Mouse (Mus musculus) liver, embryonic 15.5 days (tissue): Measurements from ENCODE around the gene Eps8l3. TPM values are rescaled to one million over a fixed set of nuclear protein-coding genes. Genes with fewer than 3 reads are reported as not detected.
"Not testable (repeated sequence)": the region's sequence is repeated elsewhere in the genome, so short reads cannot be mapped to it uniquely, and the experiment has no call there.

Source experiments
- ATAC-seq: fragments of 200-750 bp; cut with Nextera tagmentation; 2 replicates; pipeline ENCODE4 v1.8.0; 2017; ENCODE audit warnings: moderate number of reproducible peaks, mild to moderate bottlenecking, moderate library complexity; ENCODE audit not compliant: insufficient read depth
- H3K27ac ChIP-seq: fragments of 300-500 bp; sonication (generic); replicated peaks from 2 replicates; pipeline ENCODE4 v1.5.1; 2015; ENCODE audit warnings: mild to moderate bottlenecking, inconsistent platforms
- H3K27me3 ChIP-seq: fragments of 300-500 bp; sonication (generic); 2 replicates; pipeline ENCODE4 v1.6.1; 2015; ENCODE audit warnings: mild to moderate bottlenecking, inconsistent platforms
- H3K36me3 ChIP-seq: fragments of 300-500 bp; sonication (generic); replicated peaks from 2 replicates; pipeline ENCODE4 v1.6.1; 2015; ENCODE audit warnings: moderate library complexity, mild to moderate bottlenecking, inconsistent platforms
- H3K4me1 ChIP-seq: fragments of 300-500 bp; sonication (generic); replicated peaks from 2 replicates; pipeline ENCODE4 v1.6.1; 2015; ENCODE audit warnings: inconsistent platforms
- H3K4me2 ChIP-seq: fragments of 300-500 bp; sonication (generic); 2 replicates; pipeline ENCODE4 v1.6.1; 2015; ENCODE audit warnings: moderate library complexity, mild to moderate bottlenecking, inconsistent platforms
- H3K4me3 ChIP-seq: fragments of 300-500 bp; sonication (generic); replicated peaks from 2 replicates; pipeline ENCODE4 v1.5.1; 2015; ENCODE audit warnings: mild to moderate bottlenecking, inconsistent platforms
- H3K9ac ChIP-seq: fragments of 300-500 bp; sonication (generic); 2 replicates; pipeline ENCODE4 v1.6.1; 2015; ENCODE audit warnings: moderate library complexity, mild to moderate bottlenecking, inconsistent platforms
- H3K9me3 ChIP-seq: fragments of 300-500 bp; sonication (generic); replicated peaks from 2 replicates; pipeline ENCODE4 v1.6.1; 2016; ENCODE audit warnings: inconsistent platforms
- WGBS: fragments of 180-500 bp; shearing (Covaris S2); methylation state at CpG from one replicate; pipeline ENCODE4 v1.1.7; 2015; ENCODE audit warnings: mixed read lengths; ENCODE audit not compliant: insufficient replicate concordance; 5-methylcytosine and 5-hydroxymethylcytosine counted together
- polyA plus RNA-seq: library from polyadenylated mRNA; unstranded; fragments of >200 nt; fragmentation: Nextera tagmentation; extraction: Ambion mirVana; gene quantifications from 2 replicates; pipeline ENCODE4 v1.2.1, GENCODE M21; 2015

Eps8l3 gene
- polyA plus RNA-seq, 1 experiment from 2014 or later = not detected

GRCm38 (mm10) chr3:107869097-107869496, 7.9 kb upstream of the Eps8l3 start:
- Histone ChIP-seq H3K4me2 (no peak overlapping the region), H3K9ac (no peak overlapping the region), H3K27me3 (no peaks in the 10 kb centered on the region), H3K4me1 (peaks cover 16% of the 10 kb centered on the region), H3K27ac (no peak overlapping the region), H3K9me3 (no peaks in the 10 kb centered on the region), H3K36me3 (no peaks in the 10 kb centered on the region), H3K4me3 (no peak overlapping the region)
- ATAC-seq = no peak
- 66% methylated on average over 7 of the region's 7 CpGs for WGBS

- no peak overlapping the region for H3K27ac ChIP-seq
These were observed 7.1 kb upstream of the Eps8l3 start for GRCm38 (mm10) chr3:107869925-107870324.

GRCm38 (mm10) chr3:107873335-107874251, 3.4 kb upstream of the Eps8l3 start:
- no peak overlapping the region for H3K4me2 ChIP-seq
- H3K9me3 ChIP-seq = no peaks in the 10 kb centered on the region
- no peak overlapping the region for H3K27ac ChIP-seq
- peaks cover 7% of the 10 kb centered on the region; the same call in 1 of the 2 replicates for H3K4me1 ChIP-seq
- no peak overlapping the region for H3K4me3 ChIP-seq
- peak; percentile 28; the same call in 1 of the 2 replicates for ATAC-seq
- no peaks in the 10 kb centered on the region for H3K36me3 ChIP-seq
- no peak overlapping the region for H3K9ac ChIP-seq
- 64% methylated on average over 24 of the region's 24 CpGs for WGBS
- no peaks in the 10 kb centered on the region for H3K27me3 ChIP-seq

More at GRCm38 (mm10) chr3:107869925-107870324, 7.1 kb upstream of the Eps8l3 start:
- Histone ChIP-seq H3K4me2 (no peak overlapping the region), H3K27me3 (no peaks in the 10 kb centered on the region), H3K36me3 (no peaks in the 10 kb centered on the region), H3K9ac (no peak overlapping the region), H3K4me1 (peaks cover 14% of the 10 kb centered on the region), H3K4me3 (no peak overlapping the region), H3K9me3 (no peaks in the 10 kb centered on the region)
- 66% methylated on average over 4 of the region's 4 CpGs for WGBS
- no peak for ATAC-seq

DNA sequence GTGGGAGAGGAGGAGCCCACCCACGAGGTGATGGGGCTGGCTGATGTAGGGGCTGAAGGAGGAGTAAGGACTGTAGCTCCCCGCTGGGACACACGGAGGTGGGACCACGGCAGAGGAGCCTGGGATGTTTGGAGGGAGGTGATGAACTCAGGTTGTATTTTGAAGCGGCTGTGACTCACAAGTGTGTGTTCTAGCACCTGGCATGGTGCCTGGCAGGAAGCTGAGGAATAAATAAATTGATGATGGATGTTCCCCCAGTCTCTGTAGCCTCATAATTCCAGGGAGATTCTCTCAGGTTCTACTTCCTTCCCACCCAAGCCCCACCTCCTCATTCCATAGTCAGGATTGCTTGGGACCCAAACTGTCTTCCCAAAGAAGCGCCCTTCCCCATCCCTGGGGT, 1.8 kb upstream of the Eps8l3 start:
- Histone ChIP-seq H3K9me3 (no peaks in the 10 kb centered on the region), H3K27ac (no peak overlapping the region), H3K4me1 (peaks cover 11% of the 10 kb centered on the region; the same call in 1 of the 2 replicates), H3K36me3 (no peaks in the 10 kb centered on the region), H3K4me3 (no peak overlapping the region), H3K4me2 (no peak overlapping the region), H3K9ac (no peak overlapping the region), H3K27me3 (no peaks in the 10 kb centered on the region)
- 61% methylated on average over 6 of the region's 6 CpGs for WGBS
- no peak for ATAC-seq

- Histone ChIP-seq H3K4me2 (no peak overlapping the region), H3K9ac (no peak overlapping the region), H3K27ac (no peak overlapping the region), H3K36me3 (no peaks in the 10 kb centered on the region), H3K9me3 (no peaks in the 10 kb centered on the region), H3K27me3 (no peaks in the 10 kb centered on the region), H3K4me3 (no peak overlapping the region), H3K4me1 (peaks cover 11% of the 10 kb centered on the region; the same call in 1 of the 2 replicates)
- WGBS = 54% methylated on average over 12 of the region's 12 CpGs
- no peak for ATAC-seq
These were observed 1.0 kb downstream of the Eps8l3 start for GRCm38 (mm10) chr3:107877747-107878736.

DNA sequence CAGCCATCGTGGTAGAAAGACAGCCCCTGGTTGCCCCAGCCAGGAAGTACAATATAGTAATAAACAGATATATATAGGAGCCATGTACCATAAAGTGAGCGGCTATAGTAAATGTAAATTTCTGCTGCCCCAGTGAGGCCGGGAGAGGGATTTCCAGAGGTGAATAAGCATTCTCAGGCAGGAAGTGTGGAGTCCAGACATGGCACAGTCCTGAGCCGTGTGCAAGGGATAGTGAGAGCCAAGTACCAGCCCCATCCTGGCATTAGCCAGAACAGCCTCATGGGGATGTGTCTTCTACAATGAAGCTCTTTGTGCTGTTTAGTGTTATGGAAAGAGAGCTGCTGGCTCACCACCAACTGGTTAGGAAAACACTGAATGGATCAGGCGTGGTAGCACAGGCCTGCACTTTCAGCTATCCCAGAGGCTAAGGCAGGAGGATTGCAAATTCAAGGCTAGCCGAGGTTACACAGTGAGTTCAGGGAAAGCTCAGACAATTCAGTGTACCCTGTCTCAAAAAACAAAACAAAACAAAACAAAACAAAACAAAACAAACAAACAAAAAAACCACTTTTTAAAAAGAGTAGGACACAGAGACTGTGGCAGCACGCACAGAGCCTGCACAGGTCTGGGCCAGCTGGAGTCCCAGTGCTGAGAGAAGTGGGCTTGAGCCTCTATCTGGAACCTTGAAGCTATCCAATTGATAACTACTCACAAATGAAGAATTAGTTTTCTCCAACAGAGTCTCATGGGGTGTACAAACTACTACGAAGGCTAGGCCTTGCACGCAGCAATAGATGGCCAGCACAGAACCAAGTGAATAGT, 10.9 kb downstream of the Eps8l3 start:
- Histone ChIP-seq H3K4me1 (no peaks in the 10 kb centered on the region), H3K27ac (no peak overlapping the region), H3K9me3 (no peaks in the 10 kb centered on the region), H3K4me3 (no peak overlapping the region), H3K36me3 (no peaks in the 10 kb centered on the region), H3K9ac (no peak overlapping the region), H3K27me3 (no peaks in the 10 kb centered on the region), H3K4me2 (no peak overlapping the region)
- 68% methylated on average over 9 of the region's 9 CpGs for WGBS
- ATAC-seq = no peak

- H3K4me3 ChIP-seq, ATAC-seq, H3K27ac ChIP-seq, H3K9ac ChIP-seq, H3K4me2 ChIP-seq, H3K9me3 ChIP-seq, H3K27me3 ChIP-seq, H3K36me3 ChIP-seq, H3K4me1 ChIP-seq: not testable (repeated sequence)
- 65% methylated on average over 2 of the region's 2 CpGs for WGBS
These were observed 12.2 kb downstream of the Eps8l3 start for GRCm38 (mm10) chr3:107889236-107889635.

DNA sequence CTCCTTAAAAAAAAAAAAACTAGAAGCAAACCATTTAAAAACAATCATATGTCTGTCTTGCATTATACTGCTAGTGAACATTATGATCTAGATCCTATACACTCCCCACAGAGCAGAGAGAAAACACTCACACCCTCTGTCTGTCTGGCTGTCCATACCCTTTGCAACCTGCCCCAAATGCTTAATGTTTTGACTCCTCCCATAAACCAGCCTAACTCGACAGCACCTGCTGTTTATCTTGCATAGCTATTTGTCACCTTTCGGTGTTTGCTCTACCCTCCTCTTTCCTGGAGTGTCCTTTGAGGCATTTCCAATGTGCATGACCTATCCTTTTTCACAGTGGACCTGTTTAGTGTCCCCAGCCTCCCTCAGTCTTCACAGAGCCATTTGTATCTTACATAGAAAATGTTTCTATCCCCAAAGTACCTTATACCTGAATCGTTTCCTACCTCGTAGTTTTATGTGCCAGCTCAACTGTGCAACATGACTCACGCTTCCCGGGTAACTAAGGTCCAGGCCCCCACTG, 18.2 kb downstream of the Eps8l3 start:
- peak overlapping the region; percentile 77 for H3K4me3 ChIP-seq
- H3K36me3 ChIP-seq = peaks cover 21% of the 10 kb centered on the region; the same call in 1 of the 2 replicates
- peaks cover 32% of the 10 kb centered on the region for H3K4me1 ChIP-seq
- no peaks in the 10 kb centered on the region for H3K27me3 ChIP-seq
- peak overlapping the region; percentile 78 for H3K9ac ChIP-seq
- H3K4me2 ChIP-seq = peak overlapping the region; percentile 97
- peak overlapping the region; percentile 87 for H3K27ac ChIP-seq
- peak; percentile 51 for ATAC-seq
- H3K9me3 ChIP-seq = no peaks in the 10 kb centered on the region
- WGBS = 5% methylated on average over 6 of the region's 6 CpGs

DNA sequence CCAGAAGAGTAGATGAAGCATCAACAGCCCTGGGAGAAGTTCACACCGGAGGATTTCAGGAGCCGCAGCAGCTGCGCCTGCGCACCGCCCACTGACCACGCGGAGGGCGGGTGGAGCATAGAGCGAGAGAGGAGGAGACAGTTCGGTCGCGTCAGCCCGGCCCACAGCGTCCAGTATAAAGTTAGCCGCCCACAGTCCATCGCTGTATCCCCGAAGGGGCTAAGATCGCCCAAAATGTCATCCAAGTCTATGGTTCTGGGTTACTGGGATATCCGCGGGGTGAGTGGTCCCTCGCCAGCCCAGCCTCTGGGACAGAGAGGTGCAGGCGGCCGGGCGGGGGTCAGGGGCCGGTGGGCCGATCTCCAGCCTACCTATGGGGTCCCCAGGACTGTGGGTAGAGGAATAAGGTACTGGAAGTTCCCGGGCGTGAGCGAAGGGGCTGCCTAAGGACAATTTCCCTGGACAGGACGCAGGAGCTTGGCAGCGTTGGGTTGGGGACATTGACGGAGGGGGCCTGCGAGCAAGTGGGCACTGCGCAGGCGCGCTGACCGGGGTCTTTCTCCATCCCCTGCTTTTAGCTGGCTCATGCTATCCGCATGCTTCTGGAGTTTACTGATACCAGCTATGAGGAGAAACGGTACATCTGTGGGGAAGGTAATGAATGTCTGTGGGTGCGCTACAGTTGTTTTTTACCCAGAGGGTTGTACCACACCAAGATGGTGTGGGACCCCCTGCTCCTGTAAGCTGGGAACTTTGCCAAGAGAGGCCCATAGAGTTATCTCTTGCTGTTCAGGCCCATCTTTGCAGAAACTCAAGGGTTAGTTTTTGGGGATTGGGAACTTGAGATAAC, 18.9 kb downstream of the Eps8l3 start, which contains the start of gene Gstm5:
TSS of gene Gstm5 (plus strand) at position 102 of the 850 bp plus-strand sequence.
- H3K9ac ChIP-seq = peak within 1 kb of the TSS; percentile 78
- H3K4me1 ChIP-seq = peaks cover 32% of the 10 kb centered on the region
- ATAC-seq = peak; percentile 93
- H3K4me2 ChIP-seq = peak within 1 kb of the TSS; percentile 97
- WGBS = 2% methylated on average over 40 of the region's 40 CpGs
- no peaks in the 10 kb centered on the region for H3K27me3 ChIP-seq
- H3K4me3 ChIP-seq = peak within 1 kb of the TSS; percentile 77
- H3K9me3 ChIP-seq = no peaks in the 10 kb centered on the region
- H3K36me3 ChIP-seq = peaks cover 21% of the 10 kb centered on the region; the same call in 1 of the 2 replicates
- H3K27ac ChIP-seq = peak within 1 kb of the TSS; percentile 87
